Mouse (Mus musculus) yolk sac, embryonic 10.5 days (tissue): Measurements from ENCODE around the gene Rai1.

Source experiments
- DNase-seq: peaks from one replicate; pipeline ENCODE4 v3.0.0-alpha.2; 2017; ENCODE audit warnings: low spot score

Gene Rai1

GRCm38 (mm10) chr11:60104810-60105592 lies at the start of gene Rai1:
Gene Rai1 (plus strand): TSS chr11:60105013.
- DNase-seq = peak; percentile 82

GRCm38 (mm10) chr11:60056520-60056919 lies 48.3 kb upstream of the Rai1 start:
- DNase-seq = no peak

GRCm38 (mm10) chr11:60057987-60058386 lies 46.8 kb upstream of the Rai1 start:
- no peak for DNase-seq

GRCm38 (mm10) chr11:60058441-60058840 lies 46.4 kb upstream of the Rai1 start:
- no peak for DNase-seq

- no peak for DNase-seq
These were observed 44.8 kb upstream of the Rai1 start for GRCm38 (mm10) chr11:60060026-60060425.

- no peak for DNase-seq
These were observed 43.3 kb upstream of the Rai1 start for GRCm38 (mm10) chr11:60061504-60062006.

GRCm38 (mm10) chr11:60065267-60065666 lies 39.5 kb upstream of the Rai1 start:
- DNase-seq = no peak

- no peak for DNase-seq
These were observed 37.2 kb upstream of the Rai1 start for GRCm38 (mm10) chr11:60067646-60068045.

GRCm38 (mm10) chr11:60068631-60069030 lies 36.2 kb upstream of the Rai1 start:
- DNase-seq = no peak

GRCm38 (mm10) chr11:60070599-60070998 lies 34.2 kb upstream of the Rai1 start:
- peak; percentile 21 for DNase-seq

GRCm38 (mm10) chr11:60071221-60071620 lies 33.6 kb upstream of the Rai1 start:
- no peak for DNase-seq

- DNase-seq = no peak
These were observed 31.7 kb upstream of the Rai1 start for GRCm38 (mm10) chr11:60073121-60073520.

- no peak for DNase-seq
These were observed 30.8 kb upstream of the Rai1 start for GRCm38 (mm10) chr11:60073936-60074502.

GRCm38 (mm10) chr11:60076183-60076582 lies 28.6 kb upstream of the Rai1 start:
- DNase-seq = no peak

GRCm38 (mm10) chr11:60076790-60077189 lies 28.0 kb upstream of the Rai1 start:
- peak; percentile 49 for DNase-seq

- no peak for DNase-seq
These were observed 20.2 kb upstream of the Rai1 start for GRCm38 (mm10) chr11:60084589-60084988.

GRCm38 (mm10) chr11:60086676-60087075 lies 18.1 kb upstream of the Rai1 start:
- DNase-seq = no peak

- DNase-seq = no peak
These were observed 15.9 kb upstream of the Rai1 start for GRCm38 (mm10) chr11:60088947-60089346.

- DNase-seq = no peak
These were observed 14.0 kb upstream of the Rai1 start for GRCm38 (mm10) chr11:60090696-60091421.

- DNase-seq = no peak
These were observed 13.4 kb upstream of the Rai1 start for GRCm38 (mm10) chr11:60091422-60091761.

- DNase-seq = no peak
These were observed 11.6 kb upstream of the Rai1 start for GRCm38 (mm10) chr11:60093227-60093626.

- no peak for DNase-seq
These were observed 10.7 kb upstream of the Rai1 start for GRCm38 (mm10) chr11:60093984-60094587.
